In the genomic region with DNA sequence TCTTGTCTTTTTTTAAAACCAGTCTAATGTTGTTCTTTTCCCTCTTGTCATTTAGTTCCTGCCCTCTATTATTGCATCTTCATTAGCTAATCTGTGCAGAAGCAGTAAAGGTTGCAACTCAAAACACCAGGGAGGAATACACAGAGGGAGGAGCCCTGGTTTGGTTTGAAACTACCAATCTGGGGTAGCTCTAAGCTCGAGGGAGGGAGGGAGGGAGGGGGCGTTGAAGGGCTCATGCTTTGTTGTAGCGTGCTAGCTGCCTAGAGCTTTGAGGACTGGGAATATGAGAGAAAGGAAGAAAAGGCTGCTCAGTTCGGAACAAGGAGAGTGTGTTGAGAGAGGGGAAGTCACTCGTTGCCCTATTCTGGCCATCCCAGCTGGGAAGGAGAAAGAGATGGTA, we compare ENCODE assay signal across 8 mouse cellular contexts.
DNase-seq lines count a peak whose midpoint lies in the region; ATAC-seq and TF ChIP-seq lines count a peak whose summit lies in the region.

No protein-coding gene starts in this region.

- no peak for ATAC-seq in heart, embryonic 14.5 days (ENCODE audit: insufficient number of reproducible peaks, insufficient read depth, low FRiP score, low read depth)
- ATAC-seq in forebrain, embryonic 13.5 days, result 0 out of 2 replicates have a peak, but pooled peaks have one; percentile 26
- ATAC-seq in liver, embryonic 14.5 days (ENCODE audit: insufficient read depth), result no peak
- ATAC-seq in cerebellum, adult (ENCODE audit: insufficient number of reproducible peaks, low FRiP score, low TSS enrichment), result no peak

- no peak for TF ChIP-seq EP300 in liver, embryonic 14.5 days (IDR thresholded peaks at IDR 0.05; ENCODE audit: low read depth)

- no peaks in the 10 kb centered on the region for H3K27me3 ChIP-seq in heart, embryonic 14.5 days (ENCODE audit: control insufficient read depth, insufficient read depth, low read length)
- no peaks in the 10 kb centered on the region for H3K27me3 ChIP-seq in forebrain, embryonic 13.5 days
- no peaks in the 10 kb centered on the region for H3K27me3 ChIP-seq in liver, embryonic 14.5 days (ENCODE audit: control insufficient read depth, insufficient read depth, low read length)

- no peak for DNase-seq in heart, postnatal 25 days (ENCODE audit: low spot score)
- peak; percentile 40 for DNase-seq in brain, adult 2 months (ENCODE audit: low read depth, low spot score)
- DNase-seq in liver, embryonic 14.5 days (ENCODE audit: low read depth in 3 of 3, low spot score in 3 of 3), result no peak
- DNase-seq in right cerebral cortex, postnatal 4 days, result no peak
- DNase-seq in layer of hippocampus, postnatal 36 days, result no peak

- H3K4me2 ChIP-seq in heart, embryonic 14.5 days (ENCODE audit: low read length), result no peak overlapping the region
- H3K4me2 ChIP-seq in forebrain, embryonic 13.5 days, result no peak overlapping the region
- 0 out of 2 replicates have a peak overlapping the region, but pooled peaks have one; percentile 1 for H3K4me2 ChIP-seq in liver, embryonic 14.5 days (ENCODE audit: low read depth)

- H3K4me1 ChIP-seq in heart, embryonic 14.5 days (ENCODE audit: control insufficient read depth in 2 of 2, insufficient read depth in 2 of 2, low read length in 2 of 2), result peaks cover 16 to 35% of the 10 kb centered on the region in 2 experiments
- H3K4me1 ChIP-seq in forebrain, embryonic 13.5 days, result 0 out of 2 replicates have a peak, but pooled peaks cover 4% of the 10 kb centered on the region
- H3K4me1 ChIP-seq in liver, embryonic 14.5 days (replicated peaks; ENCODE audit: control insufficient read depth in 2 of 2, insufficient read depth in 2 of 2, low read length in 1 of 2), result peaks cover 37 to 41% of the 10 kb centered on the region in 2 experiments

- intact Hi-C loops in heart, postnatal 25 days (cut with DNase I), result loop anchor here (5.0 kb wide), 1 partner anchor 34 kb away; no protein-coding TSS in a partner anchor

- no peak overlapping the region for H3K9ac ChIP-seq in heart, embryonic 14.5 days (ENCODE audit: low read length)
- no peak overlapping the region for H3K9ac ChIP-seq in forebrain, embryonic 13.5 days
- H3K9ac ChIP-seq in liver, embryonic 14.5 days (replicated peaks), result no peak overlapping the region

- H3K4me3 ChIP-seq in heart, embryonic 14.5 days (ENCODE audit: control insufficient read depth in 1 of 2, insufficient read depth in 1 of 2, low read depth in 1 of 2, low read length in 2 of 2), result no peak overlapping the region
- H3K4me3 ChIP-seq in forebrain, embryonic 13.5 days, result no peak overlapping the region
- no peak overlapping the region for H3K4me3 ChIP-seq in liver, embryonic 14.5 days (ENCODE audit: insufficient read depth in 1 of 2, low read depth in 2 of 2, low read length in 2 of 2)

- TF ChIP-seq CTCF in liver, embryonic 14.5 days (IDR thresholded peaks at IDR 0.05; ENCODE audit: low read depth), result no peak

- 23% methylated on average over 5 of the region's 5 CpGs for WGBS in heart, embryonic 14.5 days
- 25% methylated on average over 5 of the region's 5 CpGs for WGBS in forebrain, embryonic 13.5 days
- 52% methylated on average over 5 of the region's 5 CpGs for WGBS in liver, embryonic 14.5 days (ENCODE audit: insufficient replicate concordance)

- no peaks in the 10 kb centered on the region for H3K9me3 ChIP-seq in heart, embryonic 14.5 days (ENCODE audit: control insufficient read depth, low read length)
- no peaks in the 10 kb centered on the region for H3K9me3 ChIP-seq in forebrain, embryonic 13.5 days (replicated peaks)
- H3K9me3 ChIP-seq in liver, embryonic 14.5 days (ENCODE audit: control insufficient read depth, low read length), result no peaks in the 10 kb centered on the region

- H3K36me3 ChIP-seq in heart, embryonic 14.5 days (ENCODE audit: control insufficient read depth, insufficient read depth, low read length), result peaks cover 4% of the 10 kb centered on the region; the same call in 1 of the 2 replicates
- H3K36me3 ChIP-seq in forebrain, embryonic 13.5 days (ENCODE audit: poor library complexity, severe bottlenecking), result peaks cover 7% of the 10 kb centered on the region
- H3K36me3 ChIP-seq in liver, embryonic 14.5 days (replicated peaks; ENCODE audit: control insufficient read depth, insufficient read depth, low read depth), result peaks cover 91% of the 10 kb centered on the region

- peak overlapping the region; percentile 41 to 81; a peak in 3 of 4 replicates for H3K27ac ChIP-seq in heart, embryonic 14.5 days (replicated peaks in 1 of 2; ENCODE audit: control insufficient read depth in 1 of 2, insufficient read depth in 1 of 2, low read depth in 2 of 2, low read length in 2 of 2)
- H3K27ac ChIP-seq in forebrain, embryonic 13.5 days, result no peak overlapping the region
- H3K27ac ChIP-seq in liver, embryonic 14.5 days, result peak overlapping the region; percentile 37
